Mouse (Mus musculus) gastrocnemius, adult 8-10 months (tissue): ENCODE measurements around the gene Erich3. TPM values are rescaled to one million over a fixed set of nuclear protein-coding genes. Genes with fewer than 3 reads are reported as not detected.

ENCODE experiments used
- DNase-seq, 2 experiments: peaks; one replicate each; pipeline ENCODE4 v3.0.0; 2022; ENCODE audit warnings: low spot score in 2 of 2
- total RNA-seq, 4 experiments: library from RNA; stranded (reverse); gene quantifications; 2 replicates each; pipeline ENCODE4 v1.2.4; 2022

Erich3 gene
- total RNA-seq, 4 experiments from 2014 or later = 0.13 to 0.47 (median 0.15) TPM; not detected in 1

DNA sequence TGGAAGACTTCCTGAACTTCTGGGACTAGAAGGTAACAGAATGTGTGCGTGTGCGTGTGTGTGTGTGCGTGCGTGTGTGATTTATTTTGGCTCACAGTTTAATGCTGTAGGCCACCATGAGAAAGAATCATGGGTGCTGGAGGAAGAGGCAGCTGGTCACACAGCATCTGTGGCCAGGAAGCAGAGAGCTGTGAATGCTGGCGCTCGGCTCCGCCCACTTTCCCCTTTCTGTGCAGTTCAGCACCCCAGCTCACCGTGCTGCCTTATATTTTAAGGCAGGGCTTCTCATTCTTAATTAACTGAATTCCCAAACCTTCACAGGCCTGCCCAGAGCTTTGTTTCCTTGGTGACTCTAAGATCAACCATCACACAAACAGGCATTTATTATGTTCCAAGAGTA lies 9.7 kb downstream of the Erich3 start:
- no peak for DNase-seq

DNA sequence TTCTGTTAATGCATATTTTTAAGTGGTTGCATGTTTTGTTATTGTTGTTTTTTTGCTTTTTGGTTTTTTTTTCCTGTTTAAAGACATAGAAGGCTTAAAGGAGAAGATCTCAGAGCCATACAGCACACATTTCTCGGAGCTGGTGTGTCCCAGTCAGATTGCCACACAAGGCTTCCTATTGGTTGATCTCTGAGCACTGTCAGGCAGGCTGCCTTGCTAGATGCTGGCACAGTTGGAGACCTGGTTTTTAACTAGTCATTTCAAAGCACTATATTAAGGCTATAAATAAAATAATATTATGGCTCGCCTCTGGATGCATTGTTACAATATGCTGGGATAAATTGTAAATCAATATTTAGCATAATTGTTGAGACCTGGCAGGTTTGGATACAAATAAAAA lies 18.9 kb downstream of the Erich3 start:
- DNase-seq = no peak

DNA sequence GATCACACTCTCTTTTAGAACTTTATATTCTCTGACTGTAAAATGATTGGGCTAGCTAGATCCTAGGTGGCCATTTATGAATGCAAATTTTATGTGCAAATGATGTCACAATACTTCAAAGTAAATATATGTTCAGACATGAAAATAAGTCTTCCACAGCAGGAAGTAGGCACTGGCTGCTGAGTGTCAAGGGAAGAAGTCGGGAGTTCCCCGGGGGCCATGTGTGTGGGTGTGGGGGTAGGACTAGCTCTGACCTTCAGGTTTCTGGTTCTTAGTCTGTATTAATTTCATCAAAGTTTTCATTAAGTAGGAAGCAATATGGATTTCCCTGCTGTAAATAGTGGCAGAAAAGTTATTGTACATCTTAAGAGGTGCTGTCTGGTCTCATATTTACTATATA lies 20.0 kb downstream of the Erich3 start:
- no peak for DNase-seq

DNA sequence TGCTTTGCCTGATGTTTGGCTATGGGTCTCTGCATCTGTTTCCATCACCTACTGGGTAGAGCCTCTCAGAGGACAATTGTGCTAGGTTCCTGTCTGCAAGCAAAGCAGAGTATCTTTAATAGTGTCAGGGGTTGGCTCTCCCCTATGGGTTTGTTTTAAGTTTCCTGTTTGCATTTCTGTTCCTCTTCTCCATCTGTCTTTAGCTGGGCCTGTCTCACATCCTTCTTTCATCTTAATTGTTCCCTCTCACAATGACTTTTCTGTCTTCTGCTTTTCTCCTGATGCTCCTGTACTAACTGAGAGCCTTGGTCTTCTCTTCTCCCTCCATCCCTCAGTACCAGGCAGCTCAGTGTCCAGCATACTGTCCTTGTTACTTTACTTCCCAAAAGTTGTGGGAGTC lies 26.6 kb downstream of the Erich3 start:
- DNase-seq = no peak

DNA sequence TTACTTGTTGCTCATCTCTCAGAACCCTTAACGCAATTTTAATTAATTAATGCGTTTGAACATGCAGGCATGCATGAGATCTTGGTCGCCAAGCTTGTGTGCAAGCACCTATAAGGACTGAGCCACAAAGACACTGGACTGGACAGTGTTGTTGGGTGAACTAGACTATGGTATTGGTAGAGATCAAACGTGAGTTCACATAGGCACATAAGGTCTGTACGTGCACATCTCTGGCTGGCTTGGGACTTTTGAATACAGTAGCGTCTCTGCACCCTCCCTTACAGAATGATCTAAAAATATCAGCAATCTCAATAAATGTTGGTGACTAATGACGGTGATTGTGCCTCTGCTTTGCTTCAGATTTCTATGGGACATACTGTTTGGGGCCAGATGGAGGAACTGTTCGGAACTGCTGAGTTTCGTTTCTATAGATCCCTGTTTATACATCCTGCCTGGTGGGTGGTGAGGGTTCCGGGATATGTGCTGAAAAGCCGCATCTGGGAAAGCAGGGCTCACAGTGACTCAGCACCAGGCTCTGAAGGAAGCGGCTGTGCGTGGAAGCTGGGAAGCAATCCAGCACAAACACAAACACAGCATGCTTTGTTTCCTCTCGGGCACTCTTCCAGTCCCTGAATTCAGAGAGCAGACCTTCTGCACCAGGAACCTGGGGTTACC lies 28.4 kb downstream of the Erich3 start:
- DNase-seq = no peak

DNA sequence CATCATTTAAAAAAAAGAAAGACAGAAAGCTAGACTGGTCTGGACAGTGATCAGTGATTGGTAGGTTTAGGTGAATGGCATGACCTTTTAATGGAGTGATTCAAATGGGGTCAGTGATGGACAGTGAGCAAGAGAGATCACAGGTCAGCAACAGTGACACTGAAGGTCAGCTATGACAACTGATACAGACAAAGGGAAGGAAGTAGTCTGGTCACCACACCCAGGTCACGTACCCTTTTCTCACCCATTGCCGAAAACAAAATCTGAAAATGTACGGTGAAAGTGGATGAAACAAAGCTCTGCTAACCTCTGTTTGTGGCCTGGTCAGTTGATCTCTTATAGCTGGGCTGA lies 28.9 kb downstream of the Erich3 start:
- DNase-seq = no peak

DNA sequence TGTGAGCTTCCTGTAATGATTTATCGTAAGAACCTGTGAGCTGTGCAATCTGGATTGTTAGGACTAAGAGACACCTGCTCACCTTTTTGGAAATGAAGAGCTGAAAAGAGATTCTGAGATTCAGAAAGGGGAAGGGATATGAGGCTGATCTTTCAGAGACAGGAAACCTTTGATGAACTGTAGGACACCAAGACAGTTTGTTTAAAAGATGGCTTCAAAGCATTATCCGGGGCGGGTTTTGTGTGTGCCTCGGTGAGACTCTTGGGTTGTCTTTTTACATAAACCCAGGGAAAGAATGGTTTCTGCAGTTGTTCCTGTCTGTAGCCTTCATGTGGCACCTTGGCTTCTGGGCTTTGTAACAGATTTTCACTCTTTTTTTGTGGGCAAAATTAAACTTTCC lies 30.2 kb downstream of the Erich3 start:
- DNase-seq = no peak

DNA sequence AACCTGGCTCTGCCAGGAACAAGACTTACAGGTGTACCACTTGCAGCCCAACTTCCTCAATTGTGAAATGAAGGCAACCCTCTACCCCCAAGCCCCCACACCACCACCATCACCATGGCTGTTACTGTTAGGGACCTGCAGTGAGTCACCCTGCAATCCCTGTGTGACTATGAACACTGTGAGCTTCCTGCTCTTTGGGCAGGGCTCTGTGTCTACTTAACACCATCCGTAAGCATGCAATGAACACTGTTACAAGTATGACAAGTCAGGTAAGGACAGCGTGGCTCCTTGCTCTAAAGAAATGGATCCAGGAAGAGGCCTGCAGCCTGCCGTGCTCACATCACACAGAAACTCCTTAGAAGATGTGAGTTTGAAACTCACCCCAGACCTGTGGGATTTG lies 33.0 kb downstream of the Erich3 start:
- DNase-seq = no peak

DNA sequence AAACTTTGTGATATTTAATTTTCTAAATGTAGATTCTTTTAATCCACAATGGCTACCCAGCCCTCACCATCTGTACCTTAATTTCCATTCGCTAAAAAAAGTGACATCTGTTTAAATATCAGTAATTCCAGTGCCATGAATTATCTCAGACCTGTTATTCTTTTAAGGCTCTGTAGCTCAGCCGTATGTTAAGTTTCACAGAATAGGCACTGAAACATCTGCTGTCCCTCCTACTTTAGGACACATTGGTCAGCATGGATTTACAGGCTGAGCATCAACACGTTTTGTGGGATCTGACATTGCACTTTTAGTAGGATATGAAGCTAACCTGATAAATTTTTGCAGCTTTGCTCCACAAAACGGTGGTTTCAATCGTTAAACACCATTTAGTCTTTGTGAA lies 35.2 kb downstream of the Erich3 start:
- no peak for DNase-seq

DNA sequence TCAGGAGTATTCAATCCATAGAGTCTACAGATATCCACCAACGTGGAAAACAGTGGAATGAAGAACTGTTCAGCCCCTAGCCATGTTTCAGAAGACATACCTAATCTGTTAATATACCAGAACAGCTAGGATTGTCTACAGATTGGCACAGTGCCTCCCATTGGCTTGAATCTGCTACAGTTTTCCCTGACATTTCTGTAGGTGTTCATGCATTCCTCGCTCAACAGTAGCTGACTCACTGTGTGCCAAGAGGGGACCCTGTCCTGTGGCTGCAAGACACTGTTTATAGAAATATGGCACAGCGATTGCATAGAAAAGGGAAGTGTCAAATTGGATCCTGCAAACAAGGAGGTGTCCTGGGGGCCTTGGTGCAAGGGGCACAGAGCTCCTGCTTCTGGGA lies 36.6 kb downstream of the Erich3 start:
- DNase-seq = no peak

DNA sequence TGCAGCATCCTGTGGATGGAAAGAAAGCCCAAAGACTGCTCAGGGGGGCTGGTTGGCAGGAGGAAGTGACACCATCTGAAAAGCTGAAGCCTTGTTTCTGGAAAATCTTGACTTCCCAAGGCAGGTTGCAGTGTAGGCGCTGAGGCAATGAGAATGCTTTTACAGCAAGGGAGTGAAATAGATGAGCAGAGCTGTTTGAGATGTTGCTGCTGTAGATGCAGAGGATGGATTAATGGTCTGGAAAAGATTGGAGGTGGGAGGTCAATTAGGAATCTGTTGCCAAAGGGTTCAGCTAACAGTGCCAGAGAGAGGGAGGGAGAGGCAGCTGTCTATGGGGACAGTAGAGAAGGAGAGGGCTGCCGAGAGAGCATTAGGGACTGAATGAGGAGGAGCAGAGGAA lies 37.1 kb downstream of the Erich3 start:
- DNase-seq = no peak

DNA sequence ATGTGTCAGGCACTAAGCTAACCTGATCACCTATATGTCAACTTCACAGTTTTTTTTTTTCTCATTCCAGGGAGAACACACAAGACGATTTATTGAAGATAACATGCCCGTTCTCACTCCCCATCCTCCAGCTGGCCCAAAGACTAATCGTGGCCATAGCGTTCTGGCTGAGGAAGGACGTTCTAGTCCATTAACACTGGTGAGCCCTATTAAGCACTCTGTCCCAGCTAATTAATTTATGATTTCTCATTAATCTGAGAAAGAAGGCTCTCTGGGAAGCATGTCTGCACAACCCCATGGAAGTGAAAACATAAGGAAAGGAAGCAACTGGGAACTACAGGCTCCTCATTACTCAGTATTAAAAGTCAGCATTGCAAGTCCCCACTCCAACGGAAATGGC lies 41.1 kb downstream of the Erich3 start:
- no peak for DNase-seq

DNA sequence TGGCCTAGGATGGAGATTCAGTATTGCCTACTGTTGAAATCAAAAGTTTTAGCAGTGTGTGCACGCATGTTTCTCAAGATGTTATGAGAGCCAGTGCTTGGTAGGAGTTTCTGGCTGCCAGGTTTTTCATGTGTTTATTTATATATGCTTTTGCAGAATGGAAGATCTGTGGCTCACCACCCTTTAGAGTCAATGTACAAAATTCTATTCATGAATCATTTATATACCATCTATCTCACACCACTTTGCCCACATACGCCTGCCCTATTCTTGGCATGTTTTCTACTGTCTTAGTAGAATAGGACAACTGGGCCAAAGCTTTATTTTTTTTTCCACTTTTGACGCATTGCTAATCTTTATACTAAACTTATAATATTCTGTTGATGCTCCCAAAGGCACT lies 44.5 kb downstream of the Erich3 start:
- DNase-seq = no peak

DNA sequence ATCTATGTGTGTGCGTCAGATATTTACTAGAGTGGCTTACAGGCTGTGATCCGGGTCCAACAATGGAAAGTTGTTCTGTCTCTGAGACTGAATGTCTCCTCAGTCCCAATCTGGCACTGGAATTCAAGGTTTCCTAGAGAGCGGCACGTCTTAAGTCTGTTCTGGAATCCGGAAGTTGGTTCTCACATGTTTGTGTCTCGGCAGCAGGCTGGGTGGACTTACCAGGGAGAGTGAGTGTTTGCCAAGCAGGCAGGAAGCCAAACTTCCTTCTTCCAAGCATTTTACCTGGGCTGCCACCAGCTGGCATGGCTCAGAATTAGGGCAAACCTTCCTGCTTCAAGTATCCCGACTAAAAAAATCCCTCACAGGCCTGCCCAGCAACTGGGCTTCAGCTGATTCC lies 59.5 kb downstream of the Erich3 start:
- DNase-seq = no peak

DNA sequence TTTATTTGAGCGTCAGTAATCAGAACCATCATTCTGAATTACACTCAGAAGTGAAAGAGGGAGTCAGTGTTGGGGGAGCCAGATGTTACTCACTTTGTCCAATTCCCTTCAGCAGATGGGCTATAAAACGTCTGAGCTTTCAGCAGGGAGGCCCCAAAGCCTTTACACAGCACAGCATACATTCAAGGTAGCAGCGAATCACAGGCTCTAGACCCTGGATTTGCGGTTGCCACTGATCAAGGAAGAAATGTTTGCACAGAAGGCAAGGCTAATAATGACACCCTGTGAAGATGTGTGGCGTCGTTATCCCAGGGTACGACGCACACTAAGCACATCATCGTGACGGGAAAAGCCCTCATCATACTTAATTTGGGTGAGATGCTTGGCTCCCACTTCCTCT lies 67.8 kb downstream of the Erich3 start:
- DNase-seq = no peak

DNA sequence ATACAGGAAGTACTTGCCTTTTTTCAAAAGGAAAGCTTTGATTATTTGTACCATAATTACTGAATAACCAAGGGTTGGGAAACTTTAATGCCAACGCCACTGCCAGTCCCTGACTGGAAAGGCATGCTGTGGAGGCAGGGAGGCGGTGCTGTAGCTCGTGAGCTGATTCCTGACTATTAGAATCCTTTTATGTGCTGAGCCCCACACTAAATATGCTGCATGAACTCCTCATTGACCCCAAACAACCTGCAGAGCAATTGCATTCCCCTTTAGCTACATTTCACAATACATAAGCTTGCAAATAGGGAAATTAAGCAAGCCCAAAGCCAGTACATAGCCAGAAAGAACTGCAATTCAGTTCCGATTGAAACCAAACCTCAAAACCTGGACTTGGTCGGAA lies 77.8 kb downstream of the Erich3 start:
- DNase-seq = no peak

DNA sequence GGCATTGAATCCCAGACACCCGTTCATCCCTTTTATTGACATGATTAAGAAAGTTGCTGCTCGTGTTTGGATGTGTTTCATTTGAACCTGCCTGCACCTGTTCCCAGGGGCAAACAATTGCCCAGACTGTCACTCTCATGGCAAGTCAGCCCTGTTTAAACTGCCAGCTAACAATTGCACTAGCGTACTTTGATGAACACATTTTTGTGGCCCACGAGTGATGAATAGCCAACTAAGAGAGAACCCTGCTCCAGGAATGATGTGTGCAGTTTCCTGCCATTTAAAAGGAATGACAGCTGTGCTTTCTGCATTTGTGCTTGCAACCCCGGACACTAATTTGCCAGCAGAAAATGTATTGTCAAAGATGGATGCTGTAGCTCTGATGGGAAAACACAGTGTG lies 79.3 kb downstream of the Erich3 start:
- DNase-seq = no peak

DNA sequence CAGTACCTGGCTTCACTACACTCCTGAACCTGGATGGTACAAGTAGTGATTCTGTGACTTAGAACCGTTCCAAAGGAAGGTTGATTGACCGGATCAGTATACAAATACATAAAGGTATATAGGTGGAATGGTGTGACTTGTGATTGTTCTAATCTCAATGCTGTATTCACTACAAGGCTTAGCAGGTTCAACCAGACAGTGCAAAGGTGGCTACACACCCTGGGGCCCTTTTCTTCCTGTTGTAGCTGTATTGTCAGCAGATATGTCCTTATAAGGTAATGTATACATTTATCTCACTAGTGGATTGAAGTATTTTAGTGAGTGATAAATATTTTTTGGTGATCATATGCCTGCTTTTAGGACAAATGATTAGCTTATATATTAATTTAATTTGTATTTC lies 80.7 kb downstream of the Erich3 start:
- no peak for DNase-seq

DNA sequence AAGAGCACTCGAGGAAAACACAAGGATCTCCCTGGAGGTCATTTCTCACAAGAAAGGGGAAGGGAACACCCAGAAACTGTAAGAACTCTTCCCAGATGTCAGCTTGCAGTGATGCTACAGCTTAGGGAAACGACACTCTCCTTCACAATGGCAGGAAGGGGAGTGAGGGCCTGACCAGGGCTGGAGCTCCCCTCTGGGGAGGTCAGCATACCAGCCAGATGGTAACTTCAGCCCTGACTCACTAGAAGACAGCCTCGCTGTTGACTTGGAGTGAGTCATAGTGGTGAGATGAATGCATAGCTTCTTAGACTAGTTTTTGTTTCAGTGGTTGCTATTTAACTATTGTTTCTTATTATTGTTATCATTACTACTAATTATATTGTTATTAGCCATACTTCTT lies 90.8 kb downstream of the Erich3 start:
- no peak for DNase-seq

DNA sequence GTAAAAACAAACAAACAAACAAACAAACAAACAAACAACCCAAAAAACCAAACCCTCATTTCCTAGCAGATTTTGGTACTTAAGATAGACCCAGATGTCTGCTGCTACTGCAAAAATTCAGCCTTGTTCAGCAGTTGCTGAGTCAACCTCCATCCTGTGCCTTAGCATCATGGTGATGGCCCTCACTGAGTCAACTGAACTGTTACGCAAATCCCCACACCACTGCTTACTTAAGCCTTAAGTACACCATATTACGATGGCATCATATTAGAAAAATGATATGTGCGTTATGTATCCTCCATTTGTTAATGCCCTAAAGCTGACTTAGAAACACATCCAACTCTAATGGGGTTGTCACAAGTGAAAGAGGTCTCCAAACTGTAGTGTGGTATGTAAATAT lies 91.6 kb downstream of the Erich3 start:
- no peak for DNase-seq

DNA sequence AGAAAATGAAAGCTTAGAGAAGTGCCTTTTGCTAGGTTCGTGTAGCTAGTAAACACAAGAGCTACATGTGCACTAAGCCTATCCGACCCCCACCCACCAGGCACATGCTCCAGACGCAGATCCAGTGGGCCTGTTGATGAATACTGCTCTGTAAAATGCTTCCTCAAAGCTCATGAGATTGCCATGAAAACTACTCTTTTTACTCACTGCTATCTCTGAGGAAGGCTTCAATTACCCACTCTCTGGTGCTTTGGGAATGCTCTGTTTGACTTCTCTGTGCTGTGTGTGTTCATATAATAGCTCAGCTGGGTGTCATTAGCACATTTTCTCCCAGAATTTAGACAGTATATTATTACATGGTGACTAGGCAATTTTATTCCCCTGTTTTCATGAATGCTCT lies 94.4 kb downstream of the Erich3 start:
- DNase-seq = no peak

DNA sequence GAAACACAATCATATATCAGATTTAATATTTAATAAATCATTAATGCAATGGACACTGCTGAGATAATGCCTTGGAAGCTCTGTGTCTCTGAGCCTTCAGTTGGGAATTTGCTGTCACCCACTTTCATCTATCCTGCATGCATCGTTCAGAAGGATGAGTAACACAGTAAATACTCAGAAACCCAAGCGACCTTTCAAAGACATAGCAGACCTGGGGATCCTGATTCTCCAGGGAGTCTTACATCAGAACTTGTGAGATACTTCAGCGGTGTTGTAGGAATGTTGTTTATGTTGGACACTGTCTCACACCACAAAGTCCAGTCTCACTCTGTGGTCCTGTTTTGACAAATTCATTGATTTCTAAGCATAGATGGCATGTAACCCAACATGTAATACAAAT lies 97.4 kb downstream of the Erich3 start:
- no peak for DNase-seq

DNA sequence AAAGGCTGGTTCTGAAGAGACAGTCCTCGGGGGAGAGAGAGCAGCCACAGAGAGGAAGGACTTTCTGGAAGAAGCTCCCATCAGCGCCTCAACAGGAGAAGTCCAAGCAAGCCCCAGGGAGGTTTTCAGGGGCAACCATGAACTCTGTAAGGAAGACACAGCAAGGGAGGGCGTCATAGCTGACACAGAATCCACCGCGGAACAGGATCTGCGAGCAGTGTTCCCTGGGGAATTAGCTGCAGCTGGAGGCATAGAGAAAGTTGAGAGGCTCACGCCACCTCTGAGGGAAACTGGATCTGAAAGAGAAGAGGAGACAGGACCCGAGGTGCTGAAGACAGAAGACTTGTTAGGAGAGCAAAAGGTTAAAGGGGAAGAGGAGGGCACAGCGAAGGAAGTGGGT lies 99.7 kb downstream of the Erich3 start:
- DNase-seq = no peak

DNA sequence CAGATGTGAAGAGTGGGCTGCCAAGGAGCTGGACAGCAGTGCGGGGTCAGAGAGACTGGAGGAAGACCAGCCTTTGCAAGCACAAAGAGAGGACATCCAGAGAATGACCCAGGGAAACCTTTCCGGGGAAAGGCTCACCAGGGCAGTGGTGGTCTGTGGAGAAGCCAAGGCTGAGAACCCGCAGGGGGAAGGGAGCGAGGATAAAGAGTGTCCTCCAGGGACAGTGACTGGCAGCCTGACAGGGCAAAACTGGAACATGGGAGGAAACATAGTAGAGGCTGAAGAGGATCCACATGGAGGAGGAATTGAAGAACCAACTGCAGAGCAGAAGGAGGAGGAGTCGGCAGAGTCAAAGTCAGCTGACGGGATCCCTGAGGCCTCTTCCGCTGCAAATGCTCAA lies 100.5 kb downstream of the Erich3 start:
- DNase-seq = no peak
